Mouse (Mus musculus) intestine, postnatal 0 days (tissue): ENCODE measurements around the gene Mdh2. TPM values are rescaled to one million over a fixed set of nuclear protein-coding genes. Genes with fewer than 3 reads are reported as not detected.
A peak's percentile ranks its signal among the peaks of the same experiment; 100 is the strongest.

ENCODE experiments used
- ATAC-seq: fragments of 200-750 bp; cut with Nextera tagmentation; 2 replicates; pipeline ENCODE4 v1.8.0; 2017; ENCODE audit warnings: mild to moderate bottlenecking, moderate TSS enrichment, moderate library complexity
- H3K27ac ChIP-seq: fragments of 300-500 bp; sonication (generic); 2 replicates; pipeline ENCODE4 v1.5.1; 2014; ENCODE audit warnings: mild to moderate bottlenecking, low read depth, low read length, moderate library complexity
- H3K27me3 ChIP-seq: fragments of 300-500 bp; sonication (generic); replicated peaks from 2 replicates; pipeline ENCODE4 v1.6.1; 2014; ENCODE audit warnings: low read length, mixed read lengths; ENCODE audit not compliant: control insufficient read depth, insufficient read depth
- H3K36me3 ChIP-seq: fragments of 300-500 bp; sonication (generic); 2 replicates; pipeline ENCODE4 v1.6.1; 2014; ENCODE audit warnings: mild to moderate bottlenecking, moderate library complexity; ENCODE audit not compliant: control insufficient read depth, insufficient read depth
- H3K4me1 ChIP-seq: fragments of 300-500 bp; sonication (generic); replicated peaks from 2 replicates; pipeline ENCODE4 v1.6.1; 2014; ENCODE audit warnings: antibody characterized with exemption, low read length, mixed read lengths; ENCODE audit not compliant: control insufficient read depth, insufficient read depth
- H3K4me2 ChIP-seq: fragments of 300-500 bp; sonication (generic); replicated peaks from 2 replicates; pipeline ENCODE4 v1.6.1; 2014; ENCODE audit warnings: low read depth, mild to moderate bottlenecking, moderate library complexity
- H3K4me3 ChIP-seq: fragments of 300-500 bp; sonication (generic); 2 replicates; pipeline ENCODE4 v1.5.1; 2014; ENCODE audit warnings: low read depth, low read length
- H3K9ac ChIP-seq: fragments of 300-500 bp; sonication (generic); 2 replicates; pipeline ENCODE4 v1.6.1; 2014; ENCODE audit warnings: mild to moderate bottlenecking, low read depth, low read length
- H3K9me3 ChIP-seq: fragments of 300-500 bp; sonication (generic); 2 replicates; pipeline ENCODE4 v1.6.1; 2016; ENCODE audit warnings: mixed run types; ENCODE audit not compliant: control insufficient read depth
- CTCF ChIP-seq: sonication (generic); IDR thresholded peaks from 2 replicates; pipeline ENCODE4 v1.5.1; 2016; ENCODE audit warnings: low read depth, mild to moderate bottlenecking, control low read depth, antibody characterized with exemption, moderate library complexity
- WGBS: fragments of 180-500 bp; shearing (Covaris S2); extraction: QIAGEN DNeasy Blood & Tissue Kit; methylation state at CpG from one replicate; pipeline ENCODE4 v1.1.7; 2014; 5-methylcytosine and 5-hydroxymethylcytosine counted together
- polyA plus RNA-seq: library from polyadenylated mRNA; unstranded; fragments of >200 nt; fragmentation: Nextera tagmentation; extraction: Ambion mirVana; gene quantifications from 2 replicates; pipeline ENCODE4 v1.2.1, GENCODE M21; 2015

Mdh2 gene
- 798 and 872 TPM in 2 replicates for polyA plus RNA-seq

GRCm38 (mm10) chr5:135778471-135779445, at the start of gene Mdh2:
Gene Mdh2 (plus strand): TSS chr5:135778480.
- Histone ChIP-seq H3K9me3 (no peaks in the 10 kb centered on the region), H3K36me3 (peaks cover 9% of the 10 kb centered on the region), H3K4me1 (peaks cover 8% of the 10 kb centered on the region), H3K4me2 (peak within 1 kb of the TSS; percentile 74), H3K4me3 (peak within 1 kb of the TSS; percentile 80), H3K27me3 (no peaks in the 10 kb centered on the region), H3K9ac (peak within 1 kb of the TSS; percentile 88), H3K27ac (peak within 1 kb of the TSS; percentile 97)
- no peak for TF ChIP-seq CTCF
- ATAC-seq, result peak; percentile 95
- whole genome bisulfite sequencing, result under 1% methylated on average over 70 of the region's 70 CpGs

GRCm38 (mm10) chr5:135729351-135729750, 48.9 kb upstream of the Mdh2 start:
- no peak for ATAC-seq
- TF ChIP-seq CTCF, result no peak
- H3K4me1 ChIP-seq, result peaks cover 8% of the 10 kb centered on the region
- H3K36me3 ChIP-seq, result peaks cover 67% of the 10 kb centered on the region
- no peak overlapping the region for H3K4me3 ChIP-seq
- H3K27ac ChIP-seq, result no peak overlapping the region
- H3K9ac ChIP-seq, result no peak overlapping the region
- no peaks in the 10 kb centered on the region for H3K9me3 ChIP-seq
- H3K4me2 ChIP-seq, result no peak overlapping the region
- H3K27me3 ChIP-seq, result no peaks in the 10 kb centered on the region
- WGBS, result 95% methylated on average over 13 of the region's 13 CpGs

- WGBS, result 94% methylated on average over 10 of the region's 10 CpGs
- Histone ChIP-seq H3K9ac (no peak overlapping the region), H3K4me2 (no peak overlapping the region), H3K27ac (no peak overlapping the region), H3K4me1 (peaks cover 4% of the 10 kb centered on the region), H3K27me3 (no peaks in the 10 kb centered on the region), H3K36me3 (peaks cover 76% of the 10 kb centered on the region), H3K9me3 (no peaks in the 10 kb centered on the region), H3K4me3 (no peak overlapping the region)
- no peak for ATAC-seq
- TF ChIP-seq CTCF, result no peak
Measured at GRCm38 (mm10) chr5:135730278-135730677, 48.0 kb upstream of the Mdh2 start.

- no peak for ATAC-seq
- 91% methylated on average over 10 of the region's 10 CpGs for WGBS
- peaks cover 82% of the 10 kb centered on the region for H3K36me3 ChIP-seq
- no peak overlapping the region for H3K4me3 ChIP-seq
- TF ChIP-seq CTCF, result no peak
- H3K27ac ChIP-seq, result no peak overlapping the region; the same call in 1 of the 2 replicates
- peaks cover 3% of the 10 kb centered on the region for H3K4me1 ChIP-seq
- no peak overlapping the region for H3K4me2 ChIP-seq
- no peaks in the 10 kb centered on the region for H3K9me3 ChIP-seq
- no peaks in the 10 kb centered on the region for H3K27me3 ChIP-seq
- no peak overlapping the region for H3K9ac ChIP-seq
Measured at GRCm38 (mm10) chr5:135730916-135731315, 47.4 kb upstream of the Mdh2 start.

GRCm38 (mm10) chr5:135731322-135731721, 47.0 kb upstream of the Mdh2 start:
- Histone ChIP-seq H3K9ac (no peak overlapping the region), H3K27ac (no peak overlapping the region), H3K36me3 (peaks cover 87% of the 10 kb centered on the region), H3K27me3 (no peaks in the 10 kb centered on the region), H3K9me3 (no peaks in the 10 kb centered on the region), H3K4me3 (no peak overlapping the region), H3K4me1 (peaks cover 3% of the 10 kb centered on the region; the same call in 1 of the 2 replicates), H3K4me2 (no peak overlapping the region)
- WGBS, result 94% methylated on average over 16 of the region's 16 CpGs
- no peak for ATAC-seq
- TF ChIP-seq CTCF, result no peak

GRCm38 (mm10) chr5:135733071-135733470, 45.2 kb upstream of the Mdh2 start:
- no peaks in the 10 kb centered on the region for H3K4me1 ChIP-seq
- H3K36me3 ChIP-seq, result peaks cover 87% of the 10 kb centered on the region
- H3K27me3 ChIP-seq, result no peaks in the 10 kb centered on the region
- H3K4me2 ChIP-seq, result no peak overlapping the region
- WGBS, result 93% methylated on average over 4 of the region's 4 CpGs
- H3K27ac ChIP-seq, result no peak overlapping the region; the same call in 1 of the 2 replicates
- ATAC-seq, result no peak
- TF ChIP-seq CTCF, result no peak
- H3K4me3 ChIP-seq, result no peak overlapping the region
- H3K9me3 ChIP-seq, result no peaks in the 10 kb centered on the region
- H3K9ac ChIP-seq, result no peak overlapping the region
